Mouse (Mus musculus) testis, adult 2 months (tissue): ENCODE measurements around the gene Pdcd4.

Source experiments
- CTCF ChIP-seq: fragments of 200-500 bp; IDR thresholded peaks from 2 replicates; pipeline ENCODE4 v1.5.1; 2012; ENCODE audit warnings: low read depth, mild to moderate bottlenecking, inconsistent platforms, low read length, moderate library complexity; ENCODE audit not compliant: control insufficient read depth, insufficient read depth, insufficient replicate concordance
- POLR2A ChIP-seq: fragments of 200-500 bp; IDR thresholded peaks from 2 replicates; pipeline ENCODE4 v1.6.1; 2012; ENCODE audit warnings: low read depth, mild to moderate bottlenecking, inconsistent platforms, low read length, moderate library complexity; ENCODE audit not compliant: control insufficient read depth

DNA sequence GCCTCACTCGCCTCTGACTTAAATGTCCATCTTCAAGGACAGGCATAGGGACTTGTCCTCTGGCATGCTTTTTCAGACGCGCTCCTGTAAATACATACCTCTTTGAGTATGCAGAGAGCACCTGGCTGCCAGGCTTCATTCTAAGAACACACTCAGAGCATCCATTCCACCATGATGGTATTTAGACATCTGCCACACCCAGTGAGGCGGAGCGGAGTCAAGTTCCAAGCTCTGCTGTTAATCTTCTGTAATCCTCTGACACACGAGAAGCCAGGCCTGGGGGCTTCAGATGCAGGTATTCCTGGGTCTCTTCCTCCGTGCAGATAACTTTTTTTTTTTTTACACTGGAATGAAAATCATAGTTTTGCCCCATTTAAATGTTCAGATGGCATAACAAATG is 32.4 kb upstream of the Pdcd4 start:
- TF ChIP-seq CTCF (no peak), POLR2A (no peak)
